Mouse (Mus musculus): Measurements from ENCODE around the gene Pafah2. TPM values are rescaled to one million over a fixed set of nuclear protein-coding genes. Genes with fewer than 3 reads are reported as not detected.

Pafah2 gene
- polyA plus RNA-seq, 1 experiment: 16.5 TPM

GRCm38 (mm10) chr4:134351329-134352260 is 44.5 kb upstream of the Pafah2 start:
- Histone ChIP-seq H3K27ac (ENCODE audit: insufficient read depth, low read length) (no peak overlapping the region), H3K9ac (ENCODE audit: low read depth, poor library complexity, severe bottlenecking) (no peak overlapping the region), H3K36me3 (ENCODE audit: control insufficient read depth, insufficient read depth, low read length, poor library complexity, severe bottlenecking) (no peaks in the 10 kb centered on the region), H3K9me3 (replicated peaks; ENCODE audit: control insufficient read depth, insufficient read depth, low read length, poor library complexity, severe bottlenecking) (no peaks in the 10 kb centered on the region), H3K27me3 (ENCODE audit: control insufficient read depth, insufficient read depth, low read length, poor library complexity, severe bottlenecking) (no peaks in the 10 kb centered on the region), H3K4me1 (ENCODE audit: control insufficient read depth, insufficient read depth, low read length) (peaks cover 11% of the 10 kb centered on the region), H3K4me3 (ENCODE audit: low read depth, low read length) (no peak overlapping the region)
- TF ChIP-seq CTCF (IDR thresholded peaks at IDR 0.05; ENCODE audit: low read depth, low read length) (no peak), EP300 (IDR thresholded peaks at IDR 0.05; ENCODE audit: insufficient read depth, low read depth, low read length) (peak; percentile 25; the same call in 1 of the 2 replicates)

DNA sequence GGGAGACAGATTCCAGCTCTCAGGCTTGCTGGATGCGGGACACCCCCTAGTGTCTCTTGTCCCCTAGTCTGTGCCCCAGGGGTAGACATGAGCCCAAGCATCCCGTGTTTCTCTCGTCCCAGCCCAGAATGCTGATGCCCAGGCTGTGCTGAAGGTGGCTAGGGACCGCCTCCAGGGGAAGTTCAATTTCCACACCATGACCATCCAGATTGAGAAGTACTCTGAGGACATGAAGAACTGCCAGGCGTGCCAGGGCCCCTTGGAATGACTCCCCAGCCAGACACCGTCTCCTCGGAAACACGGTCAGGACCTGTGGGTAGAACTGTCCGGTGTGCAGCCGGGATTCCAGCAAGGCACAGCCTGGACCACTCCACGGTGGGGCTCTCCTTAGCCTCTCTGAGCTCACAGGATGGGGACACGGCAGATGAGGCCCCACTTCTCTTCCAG is 43.8 kb upstream of the Pafah2 start:
- Histone ChIP-seq H3K9me3 (replicated peaks; ENCODE audit: control insufficient read depth, insufficient read depth, low read length, poor library complexity, severe bottlenecking) (no peaks in the 10 kb centered on the region), H3K36me3 (ENCODE audit: control insufficient read depth, insufficient read depth, low read length, poor library complexity, severe bottlenecking) (no peaks in the 10 kb centered on the region), H3K4me3 (ENCODE audit: low read depth, low read length) (no peak overlapping the region), H3K4me1 (ENCODE audit: control insufficient read depth, insufficient read depth, low read length) (peaks cover 9% of the 10 kb centered on the region), H3K27ac (ENCODE audit: insufficient read depth, low read length) (no peak overlapping the region), H3K9ac (ENCODE audit: low read depth, poor library complexity, severe bottlenecking) (no peak overlapping the region), H3K27me3 (ENCODE audit: control insufficient read depth, insufficient read depth, low read length, poor library complexity, severe bottlenecking) (no peaks in the 10 kb centered on the region)
- no peak for TF ChIP-seq CTCF (IDR thresholded peaks at IDR 0.05; ENCODE audit: low read depth, low read length)
- TF ChIP-seq POLR2A (IDR thresholded peaks at IDR 0.05; ENCODE audit: insufficient read depth, low read length): no peak
- TF ChIP-seq EP300 (IDR thresholded peaks at IDR 0.05; ENCODE audit: insufficient read depth, low read depth, low read length): no peak

GRCm38 (mm10) chr4:134352929-134353328 is 43.2 kb upstream of the Pafah2 start:
- Histone ChIP-seq H3K27ac (ENCODE audit: insufficient read depth, low read length) (no peak overlapping the region), H3K4me3 (ENCODE audit: low read depth, low read length) (no peak overlapping the region), H3K9ac (ENCODE audit: low read depth, poor library complexity, severe bottlenecking) (no peak overlapping the region), H3K9me3 (replicated peaks; ENCODE audit: control insufficient read depth, insufficient read depth, low read length, poor library complexity, severe bottlenecking) (no peaks in the 10 kb centered on the region), H3K27me3 (ENCODE audit: control insufficient read depth, insufficient read depth, low read length, poor library complexity, severe bottlenecking) (no peaks in the 10 kb centered on the region), H3K4me1 (ENCODE audit: control insufficient read depth, insufficient read depth, low read length) (peaks cover 13% of the 10 kb centered on the region), H3K36me3 (ENCODE audit: control insufficient read depth, insufficient read depth, low read length, poor library complexity, severe bottlenecking) (no peaks in the 10 kb centered on the region)
- TF ChIP-seq POLR2A (IDR thresholded peaks at IDR 0.05; ENCODE audit: insufficient read depth, low read length) (no peak), CTCF (IDR thresholded peaks at IDR 0.05; ENCODE audit: low read depth, low read length) (no peak), EP300 (IDR thresholded peaks at IDR 0.05; ENCODE audit: insufficient read depth, low read depth, low read length) (no peak)

DNA sequence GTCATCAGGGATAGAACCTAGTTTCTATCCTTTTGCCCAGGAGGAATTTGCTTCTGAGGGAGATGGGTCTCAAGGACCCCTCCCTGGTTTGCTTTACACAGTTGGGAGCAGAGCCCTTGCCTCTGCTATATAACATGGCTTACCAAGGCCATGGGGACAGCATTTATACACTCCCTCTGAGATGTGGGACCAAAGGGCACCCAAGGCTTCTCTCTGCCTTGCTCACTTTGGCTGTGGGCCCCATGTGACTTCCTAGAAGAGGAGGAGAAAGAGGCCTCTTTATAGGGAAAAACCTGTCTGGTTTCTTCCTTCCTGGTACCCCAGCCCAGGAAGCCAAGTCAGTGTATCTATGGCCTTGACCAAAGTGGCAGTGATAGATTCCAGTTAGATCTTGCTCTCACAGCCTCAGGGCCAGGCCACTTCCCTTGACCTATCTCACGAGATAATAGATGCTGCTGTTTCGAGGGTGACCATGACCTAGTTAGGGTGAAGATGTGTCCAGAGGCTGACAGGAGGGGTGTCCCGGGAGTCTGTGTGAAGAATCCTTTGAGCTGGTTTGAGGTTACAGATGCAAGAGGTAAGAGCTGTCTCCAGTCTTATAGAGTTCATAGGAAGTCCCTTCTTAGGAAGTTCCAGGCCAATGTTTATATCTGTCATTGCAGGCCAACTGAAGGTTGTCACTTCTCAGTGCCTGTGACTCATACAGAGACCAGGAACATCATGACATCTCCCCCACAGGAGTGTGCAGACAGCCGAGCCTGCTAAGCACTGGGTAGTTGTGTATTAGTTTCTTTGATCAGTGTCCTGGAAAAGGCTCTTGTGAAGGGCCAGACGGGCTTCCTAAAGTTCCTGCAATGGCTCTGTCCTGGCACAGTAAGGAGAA is 42.4 kb upstream of the Pafah2 start:
- Histone ChIP-seq H3K27ac (ENCODE audit: insufficient read depth, low read length) (no peak overlapping the region), H3K27me3 (ENCODE audit: control insufficient read depth, insufficient read depth, low read length, poor library complexity, severe bottlenecking) (no peaks in the 10 kb centered on the region), H3K4me3 (ENCODE audit: low read depth, low read length) (no peak overlapping the region), H3K9ac (ENCODE audit: low read depth, poor library complexity, severe bottlenecking) (no peak overlapping the region), H3K9me3 (replicated peaks; ENCODE audit: control insufficient read depth, insufficient read depth, low read length, poor library complexity, severe bottlenecking) (no peaks in the 10 kb centered on the region), H3K4me1 (ENCODE audit: control insufficient read depth, insufficient read depth, low read length) (peaks cover 13% of the 10 kb centered on the region), H3K36me3 (ENCODE audit: control insufficient read depth, insufficient read depth, low read length, poor library complexity, severe bottlenecking) (no peaks in the 10 kb centered on the region)
- TF ChIP-seq POLR2A (IDR thresholded peaks at IDR 0.05; ENCODE audit: insufficient read depth, low read length): no peak
- TF ChIP-seq CTCF (IDR thresholded peaks at IDR 0.05; ENCODE audit: low read depth, low read length): no peak
- no peak for TF ChIP-seq EP300 (IDR thresholded peaks at IDR 0.05; ENCODE audit: insufficient read depth, low read depth, low read length)

DNA sequence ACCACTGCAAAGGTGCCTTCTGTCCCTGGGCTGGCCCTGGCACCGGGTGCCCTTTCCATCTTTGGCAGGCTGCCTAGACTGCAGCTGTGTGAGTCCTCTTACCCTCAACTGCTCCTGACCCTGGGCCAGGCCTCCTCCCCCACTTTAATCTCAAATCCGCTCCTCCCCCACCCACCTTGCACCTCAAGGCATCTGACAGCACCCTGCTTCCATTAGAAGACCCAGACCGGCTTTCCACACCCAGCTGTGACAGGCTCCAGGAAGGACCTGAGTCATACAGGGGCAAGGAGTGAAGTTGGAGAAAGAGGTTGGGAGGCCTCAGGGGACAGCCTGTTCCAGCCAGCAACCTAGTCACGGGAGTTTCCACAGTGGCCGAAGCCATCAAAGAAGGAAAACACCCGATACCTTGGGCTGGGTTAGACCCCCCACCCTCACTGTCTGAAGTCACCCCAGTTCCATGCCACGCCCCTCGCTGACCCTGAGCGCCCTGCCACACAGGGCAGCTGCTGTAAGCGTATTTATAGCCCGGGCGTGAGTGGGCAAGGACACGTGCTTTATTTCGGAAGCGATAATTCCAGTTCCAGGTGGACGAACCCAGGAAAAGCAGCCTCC is 40.2 kb upstream of the Pafah2 start:
- no peak overlapping the region for H3K4me3 ChIP-seq (ENCODE audit: low read depth, low read length)
- no peaks in the 10 kb centered on the region for H3K27me3 ChIP-seq (ENCODE audit: control insufficient read depth, insufficient read depth, low read length, poor library complexity, severe bottlenecking)
- TF ChIP-seq EP300 (IDR thresholded peaks at IDR 0.05; ENCODE audit: insufficient read depth, low read depth, low read length) (no peak), CTCF (IDR thresholded peaks at IDR 0.05; ENCODE audit: low read depth, low read length) (no peak), POLR2A (IDR thresholded peaks at IDR 0.05; ENCODE audit: insufficient read depth, low read length) (no peak)
- no peaks in the 10 kb centered on the region for H3K9me3 ChIP-seq (replicated peaks; ENCODE audit: control insufficient read depth, insufficient read depth, low read length, poor library complexity, severe bottlenecking)
- H3K9ac ChIP-seq (ENCODE audit: low read depth, poor library complexity, severe bottlenecking): no peak overlapping the region
- H3K27ac ChIP-seq (ENCODE audit: insufficient read depth, low read length): no peak overlapping the region
- no peaks in the 10 kb centered on the region for H3K36me3 ChIP-seq (ENCODE audit: control insufficient read depth, insufficient read depth, low read length, poor library complexity, severe bottlenecking)
- H3K4me1 ChIP-seq (ENCODE audit: control insufficient read depth, insufficient read depth, low read length): peaks cover 11% of the 10 kb centered on the region
